Mouse (Mus musculus) layer of hippocampus, adult 2 months (tissue): ENCODE data around the gene Mpped1. TPM values are rescaled to one million over a fixed set of nuclear protein-coding genes. Genes with fewer than 3 reads are reported as not detected.

Experiments used
- DNase-seq, 2 experiments: peaks; one replicate each; pipeline ENCODE4 v3.0.0; 2022; ENCODE audit warnings: low spot score in 2 of 2
- H3K27ac ChIP-seq: fragments of 200-600 bp; 2 replicates; pipeline ENCODE4 v1.8.1; 2022
- H3K4me3 ChIP-seq: fragments of 200-600 bp; 2 replicates; pipeline ENCODE4 v1.8.1; 2022; ENCODE audit warnings: mild to moderate bottlenecking
- CTCF ChIP-seq: fragments of 200-600 bp; conservative IDR thresholded peaks from 2 replicates; pipeline ENCODE4 v1.8.1; 2022; ENCODE audit warnings: antibody characterized with exemption, mild to moderate bottlenecking, moderate library complexity
- total RNA-seq, 2 experiments: library from RNA; stranded (reverse); gene quantifications; 2 replicates each; pipeline ENCODE4 v1.2.3; 2021

Mpped1 gene
- total RNA-seq, 2 experiments from 2014 or later, result 164 to 170 TPM

DNA sequence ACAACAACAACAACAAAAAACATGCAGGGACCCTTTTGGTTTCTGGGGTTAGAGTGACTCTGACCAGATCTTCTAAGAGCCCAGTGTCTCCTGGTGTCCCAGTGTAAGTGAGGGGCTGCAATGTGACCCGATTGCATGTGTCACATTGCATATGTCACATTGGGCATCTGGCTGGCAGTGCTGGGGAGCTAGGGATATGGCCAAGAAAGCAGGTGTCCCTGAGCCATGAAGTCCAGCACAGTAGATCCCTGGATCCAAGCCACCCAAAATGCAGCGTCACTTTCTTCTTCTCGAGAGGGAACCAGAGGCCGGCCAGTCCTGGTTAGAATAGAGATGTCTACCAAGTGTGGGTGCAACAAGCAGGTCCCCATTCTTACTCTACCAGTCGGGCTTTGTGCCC is 86.4 kb downstream of the Mpped1 start:
- no peak for TF ChIP-seq CTCF
- Histone ChIP-seq H3K4me3 (no peak overlapping the region), H3K27ac (no peak overlapping the region)
- no peak for DNase-seq

DNA sequence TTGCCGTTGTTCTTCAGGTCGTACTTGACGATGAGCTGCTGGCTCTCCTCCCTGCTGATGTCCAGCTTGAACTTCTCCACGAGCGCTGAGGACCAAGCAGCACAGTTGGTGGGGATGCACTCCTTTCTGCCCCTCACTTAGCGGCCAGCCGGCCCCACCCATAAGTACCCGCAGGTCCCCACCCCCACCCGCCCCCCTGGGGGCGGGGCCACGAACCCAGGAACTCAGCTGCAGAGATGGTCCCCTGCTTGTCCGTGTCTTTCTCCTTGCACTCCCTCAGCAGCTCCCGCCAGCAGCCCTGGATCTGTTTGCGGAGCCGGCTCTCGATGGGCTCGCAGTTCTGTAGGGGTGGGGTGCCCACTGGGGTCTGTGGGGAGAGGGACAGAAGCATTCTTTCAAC is 91.7 kb downstream of the Mpped1 start:
- Histone ChIP-seq H3K27ac (no peak overlapping the region), H3K4me3 (no peak overlapping the region)
- no peak for TF ChIP-seq CTCF
- no peak for DNase-seq

DNA sequence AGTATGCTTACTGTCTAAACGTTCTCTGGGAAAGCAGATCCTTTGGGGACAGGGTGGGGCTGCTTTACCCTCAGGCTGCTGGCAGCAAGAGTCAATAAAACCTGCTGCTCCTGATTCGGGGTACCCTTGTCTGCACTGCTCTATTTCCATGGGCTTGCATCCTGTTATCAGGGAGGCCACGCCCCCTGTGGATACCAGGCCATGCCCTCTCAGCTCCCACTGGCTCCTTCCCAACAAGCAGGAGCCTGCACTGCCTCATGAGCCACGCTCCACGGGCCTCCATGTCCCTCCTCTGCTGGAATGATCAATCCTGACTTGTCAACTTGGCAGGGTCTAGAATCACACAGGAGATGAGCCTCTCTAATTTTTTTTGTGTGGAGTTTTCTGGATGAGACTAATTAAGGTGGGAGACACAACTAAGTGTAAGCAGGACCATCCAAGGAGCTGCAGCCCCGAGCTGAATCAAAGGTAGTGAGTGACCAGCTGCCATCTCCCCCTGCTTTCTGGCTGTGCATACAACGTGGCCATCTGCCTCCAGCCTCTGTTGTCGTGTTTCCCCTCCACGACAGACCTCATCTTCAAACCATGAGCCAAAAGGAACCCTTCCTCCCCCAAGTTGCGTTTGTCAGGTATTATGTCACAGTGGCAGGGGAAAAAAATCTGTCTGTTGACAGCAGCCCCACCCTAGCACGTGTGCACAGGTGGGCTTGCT is 98.0 kb downstream of the Mpped1 start:
- TF ChIP-seq CTCF, result no peak
- DNase-seq, result no peak
- Histone ChIP-seq H3K27ac (no peak overlapping the region), H3K4me3 (no peak overlapping the region)

DNA sequence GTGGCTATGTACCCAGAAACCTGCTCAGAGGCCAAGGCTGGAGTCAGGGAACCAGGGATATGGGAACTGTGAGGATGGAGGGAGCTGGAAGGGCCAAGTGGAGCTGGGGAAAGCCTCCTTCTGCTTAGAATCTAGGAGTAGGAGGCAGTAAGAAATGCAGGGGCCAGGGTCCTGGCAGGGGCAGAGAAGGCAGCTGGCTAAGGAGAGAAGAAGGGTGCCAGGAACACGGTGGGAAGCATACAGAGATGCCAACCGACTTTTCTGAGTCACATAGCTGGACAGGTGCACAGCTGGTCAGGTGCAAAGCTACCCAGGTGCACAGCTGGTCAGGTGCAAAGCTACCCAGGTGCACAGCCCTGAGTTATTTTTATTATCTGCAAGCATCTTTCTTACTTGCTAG is 98.6 kb downstream of the Mpped1 start:
- H3K27ac ChIP-seq, result no peak overlapping the region
- no peak overlapping the region for H3K4me3 ChIP-seq
- TF ChIP-seq CTCF, result no peak
- DNase-seq, result no peak

DNA sequence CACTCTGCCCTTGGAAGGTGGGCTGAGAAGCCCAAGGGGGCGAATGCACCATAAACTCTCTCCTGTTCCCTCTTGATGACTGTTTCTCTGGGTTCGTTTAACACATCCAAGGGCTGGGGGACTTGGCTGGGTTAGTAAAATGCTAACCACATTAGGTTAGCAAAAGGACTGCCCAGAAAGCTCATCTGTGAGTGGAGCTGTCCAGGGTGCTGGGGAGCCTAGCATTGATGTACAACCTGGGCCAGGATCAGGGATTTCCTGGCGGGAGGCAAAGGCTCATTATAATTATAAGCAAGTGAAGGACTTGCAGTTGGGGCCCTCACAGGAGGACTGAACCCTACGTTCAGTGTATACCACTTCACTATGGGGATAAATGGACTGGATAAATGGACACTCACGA is 100.6 kb downstream of the Mpped1 start:
- no peak for DNase-seq
- no peak overlapping the region for H3K4me3 ChIP-seq
- TF ChIP-seq CTCF, result no peak
- H3K27ac ChIP-seq, result no peak overlapping the region

DNA sequence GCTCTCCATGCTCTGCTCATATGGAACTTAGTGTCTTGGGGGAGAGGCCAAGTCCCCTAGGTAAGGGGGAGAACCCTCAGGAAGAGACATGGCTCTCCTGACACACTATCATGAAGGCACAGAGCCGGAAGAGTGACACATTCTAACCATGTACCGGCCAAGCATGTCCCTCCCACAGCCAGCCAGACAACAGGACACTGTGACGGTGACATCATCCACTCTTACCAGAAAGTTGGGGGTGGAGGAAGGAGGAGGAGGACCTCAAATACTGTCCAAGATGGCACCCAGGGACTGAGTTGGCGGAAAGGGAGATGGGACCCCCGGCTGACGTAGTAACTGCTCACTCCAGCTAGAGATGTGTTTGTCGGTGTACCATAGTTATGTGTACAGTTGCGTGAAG is 104.6 kb downstream of the Mpped1 start:
- no peak for TF ChIP-seq CTCF
- DNase-seq, result peak in 1 of 2 experiments; percentile 11
- Histone ChIP-seq H3K27ac (no peak overlapping the region), H3K4me3 (no peak overlapping the region)

DNA sequence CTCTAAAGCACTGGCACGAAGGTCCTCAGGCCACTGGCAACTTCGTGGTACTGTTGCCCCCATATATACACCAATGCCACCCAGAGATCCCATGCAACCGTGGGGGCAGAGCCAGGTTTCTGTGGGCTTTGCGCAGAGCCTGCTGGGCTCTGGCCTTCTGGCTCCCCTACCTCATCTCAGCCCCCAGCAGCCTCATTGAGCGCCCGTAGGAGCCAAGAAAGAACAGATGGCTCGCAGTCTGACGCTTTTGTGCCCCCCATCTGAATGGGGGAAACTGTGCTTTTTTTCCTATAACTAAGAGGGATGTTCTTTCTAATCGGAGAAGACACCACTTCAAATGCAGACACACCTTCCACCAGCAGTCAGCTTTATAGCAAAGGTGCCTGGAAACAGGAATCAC is 105.0 kb downstream of the Mpped1 start:
- DNase-seq, result peak; percentile 61 to 73
- no peak overlapping the region for H3K4me3 ChIP-seq
- no peak for TF ChIP-seq CTCF
- no peak overlapping the region for H3K27ac ChIP-seq

DNA sequence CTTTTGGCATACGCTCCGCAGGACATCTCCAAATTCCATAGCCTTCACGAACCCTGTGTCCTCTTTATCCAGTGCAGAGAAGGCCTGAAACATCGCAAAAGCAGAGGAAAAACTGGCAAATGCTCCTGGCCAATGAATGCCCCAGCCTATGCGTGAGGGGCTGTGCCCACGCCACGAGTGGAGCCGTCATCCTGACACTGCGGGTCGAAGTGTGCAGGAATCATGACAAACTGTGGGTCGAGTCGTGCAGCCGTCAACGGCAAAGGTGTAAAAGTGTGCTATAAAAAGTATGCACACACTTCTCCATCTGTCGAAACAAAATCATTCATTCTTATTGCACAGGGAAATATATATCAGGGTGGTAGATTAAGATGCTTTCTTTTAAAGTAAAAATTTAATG is 113.6 kb downstream of the Mpped1 start:
- H3K4me3 ChIP-seq, result no peak overlapping the region
- no peak overlapping the region for H3K27ac ChIP-seq
- TF ChIP-seq CTCF, result no peak
- DNase-seq, result no peak

DNA sequence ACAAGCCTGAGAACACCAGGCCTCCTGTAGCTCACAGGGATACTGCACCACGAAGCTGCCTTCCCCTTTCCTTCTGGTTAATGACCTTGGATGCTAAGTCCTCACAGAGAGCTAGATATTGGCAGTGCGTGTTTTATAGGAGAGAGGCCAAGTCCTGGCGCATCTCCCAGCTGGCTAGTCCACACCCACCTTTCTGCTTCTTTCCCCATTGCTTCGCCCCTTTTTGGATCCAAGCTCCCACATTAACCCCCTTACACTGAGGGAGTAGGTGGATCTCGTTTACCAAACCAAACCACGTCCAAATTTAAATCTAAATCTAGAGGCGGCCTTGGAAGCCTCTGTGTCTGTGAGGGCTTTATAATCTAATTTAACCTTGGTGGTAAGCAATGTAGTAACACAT is 115.0 kb downstream of the Mpped1 start:
- TF ChIP-seq CTCF, result no peak
- Histone ChIP-seq H3K27ac (no peak overlapping the region), H3K4me3 (no peak overlapping the region)
- DNase-seq, result no peak

DNA sequence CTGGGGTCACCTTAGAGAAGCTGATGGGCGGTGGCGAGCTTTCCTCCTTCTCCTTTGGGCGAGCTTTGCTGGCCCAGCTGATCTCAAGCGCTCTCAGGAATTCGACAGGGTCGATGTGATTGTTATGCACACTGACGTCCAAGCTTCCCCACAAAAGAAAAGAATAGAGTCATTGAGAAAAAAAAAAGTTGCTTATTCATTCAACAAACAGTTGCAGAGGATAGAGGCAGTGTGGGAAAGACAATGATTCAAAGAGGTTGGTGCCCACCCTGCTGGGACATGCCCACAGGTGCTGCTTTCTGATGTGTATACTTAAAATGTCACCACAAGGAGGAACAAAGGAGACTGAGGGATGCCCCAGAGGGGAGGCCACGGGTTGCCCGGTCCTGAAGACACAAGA is 116.7 kb downstream of the Mpped1 start:
- H3K27ac ChIP-seq, result no peak overlapping the region

DNA sequence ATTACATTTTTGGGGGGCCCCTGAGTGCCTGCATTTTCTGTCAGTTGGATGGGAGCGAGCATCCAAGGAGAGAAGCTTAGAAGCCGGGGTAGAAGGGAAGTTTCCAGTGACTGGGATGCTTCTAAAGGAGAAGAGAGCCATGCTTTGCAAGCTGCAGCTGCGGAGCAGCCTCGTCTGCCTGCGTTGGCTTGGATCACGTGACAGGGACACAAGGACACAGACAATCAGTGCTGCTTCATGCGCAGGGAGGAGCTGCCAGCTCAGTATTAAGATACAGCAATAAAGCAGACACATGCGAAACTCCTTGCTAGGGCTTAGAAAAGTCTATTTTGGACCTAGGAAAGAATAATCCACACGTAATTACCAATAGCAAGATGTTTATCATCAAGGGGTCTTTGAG is 118.0 kb downstream of the Mpped1 start:
- no peak for TF ChIP-seq CTCF
- Histone ChIP-seq H3K27ac (peak overlapping the region; percentile 62; the same call in 1 of the 2 replicates), H3K4me3 (no peak overlapping the region)
- peak; percentile 42 to 77 for DNase-seq

More for the DNA sequence above, 116.7 kb downstream of the Mpped1 start:
- no peak for TF ChIP-seq CTCF
- no peak for DNase-seq
- H3K4me3 ChIP-seq, result no peak overlapping the region

DNA sequence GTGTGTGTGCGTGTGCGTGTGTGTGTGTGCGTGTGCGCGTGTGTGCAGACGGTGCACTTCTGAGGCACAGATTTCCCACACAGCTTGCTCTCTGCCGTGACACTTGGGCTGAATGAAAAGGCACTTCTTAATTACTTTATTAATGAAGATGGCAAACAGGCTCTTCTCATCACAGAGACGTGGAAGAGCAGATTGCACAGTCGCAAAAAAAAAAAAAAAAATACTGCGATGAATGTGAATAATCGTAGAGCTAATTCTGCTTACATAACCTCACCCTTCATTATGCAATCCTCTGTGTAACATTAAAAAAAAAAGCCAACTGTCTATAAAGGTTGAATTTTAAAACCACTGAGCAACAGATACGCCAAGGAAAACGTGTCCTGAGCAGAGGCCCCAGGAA is 127.2 kb downstream of the Mpped1 start:
- Histone ChIP-seq H3K4me3 (no peak overlapping the region), H3K27ac (peak overlapping the region; percentile 64)
- TF ChIP-seq CTCF, result no peak
- DNase-seq, result peak in 1 of 2 experiments; percentile 26

Other genes starting within 250 kb of the Mpped1 start
- gene Tspo, start 215.9 kb upstream of the Mpped1 start, total RNA-seq, result 1 to 10 TPM; 5.4 to 6.1 TPM
- 10 to 100 TPM; 24.2 to 28.7 TPM for gene Mcat, start 215.7 kb upstream of the Mpped1 start, total RNA-seq
- gene Ttll12, start 184.3 kb upstream of the Mpped1 start, total RNA-seq, result 10 to 100 TPM; 10.3 to 11.2 TPM
- 10 to 100 TPM; 20.4 to 20.9 TPM for gene Scube1, start 54.4 kb upstream of the Mpped1 start, total RNA-seq